Mouse (Mus musculus): Measurements from ENCODE around the gene Vsig2. TPM values are rescaled to one million over a fixed set of nuclear protein-coding genes. Genes with fewer than 3 reads are reported as not detected.

The Vsig2 gene
- total RNA-seq, 2 experiments from 2014 or later: 3.3 to 4.1 TPM

DNA sequence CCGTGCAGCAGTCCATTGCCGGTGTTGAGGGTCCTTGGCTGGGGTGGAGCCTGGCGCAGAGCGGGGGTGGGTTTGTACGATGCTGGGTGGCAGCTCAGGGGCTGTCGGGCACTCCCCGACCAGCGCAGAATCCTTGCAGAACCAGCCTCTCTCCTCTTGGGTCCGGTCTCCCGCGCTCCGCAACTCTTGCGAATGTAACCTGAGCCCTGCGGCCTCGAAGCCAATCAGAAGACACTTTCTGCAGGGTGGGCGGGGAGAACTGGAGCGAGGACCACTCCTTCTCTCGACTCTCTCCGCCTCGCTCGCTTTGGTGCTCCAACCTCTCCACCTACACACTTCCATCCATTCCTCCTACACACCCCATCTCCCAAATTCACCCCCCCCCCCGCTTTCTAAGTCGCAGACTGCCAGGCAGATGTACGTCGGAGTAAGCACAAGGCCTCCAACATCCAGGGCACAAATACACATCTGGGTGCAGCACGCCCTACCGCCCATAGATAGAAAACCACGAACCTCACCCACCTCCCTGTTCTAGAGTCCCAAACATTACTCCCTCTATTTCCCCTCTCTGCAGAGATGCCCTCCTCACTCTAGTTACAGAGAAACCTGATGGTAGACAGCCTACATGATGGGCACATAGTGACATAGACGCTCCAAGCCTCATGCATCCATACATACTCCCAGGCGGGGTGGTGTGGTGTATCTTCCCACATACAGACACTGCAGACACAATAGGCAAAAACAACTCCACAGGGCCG lies 13.7 kb downstream of the Vsig2 start, which contains the start of gene Nrgn:
TSS of gene Nrgn (minus strand) at position 369 of the 758 bp plus-strand sequence.
- DNase-seq (ENCODE audit: extremely low spot score in 1 of 2, low spot score in 2 of 2): peak; percentile 88 to 89
- intact Hi-C loops (cut with DNase I): no loop called here

GRCm38 (mm10) chr9:37554279-37554678 lies 15.2 kb downstream of the Vsig2 start:
- intact Hi-C loops (cut with DNase I): no loop called here
- DNase-seq (ENCODE audit: extremely low spot score in 1 of 2, low spot score in 2 of 2): no peak

- intact Hi-C loops (cut with DNase I): no loop called here
- DNase-seq (ENCODE audit: extremely low spot score in 1 of 2, low spot score in 2 of 2): no peak
Observed at GRCm38 (mm10) chr9:37554838-37555748, 16.0 kb downstream of the Vsig2 start, which contains the start of gene Siae. Gene Siae (plus strand): TSS chr9:37555698.

DNA sequence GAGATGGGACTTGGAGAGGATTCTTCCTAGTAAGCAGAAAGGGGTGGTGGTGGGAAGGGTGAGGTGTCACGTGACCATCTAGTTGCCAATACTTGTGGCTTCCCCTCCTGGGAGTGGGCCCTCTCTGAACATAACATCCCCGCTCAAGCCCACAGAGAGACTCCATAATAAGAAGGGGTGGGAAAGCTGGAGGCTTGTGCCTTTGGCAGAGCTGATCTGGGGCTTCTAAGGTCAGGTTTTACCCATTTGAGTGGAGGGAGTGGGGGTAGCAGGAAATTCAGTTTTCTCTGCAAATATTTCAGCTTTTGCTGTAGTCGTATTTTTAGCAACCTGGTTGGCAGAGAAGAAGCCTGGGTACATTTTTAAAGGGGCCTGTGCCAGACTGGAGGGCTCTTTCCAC lies 17.3 kb downstream of the Vsig2 start:
- intact Hi-C loops (cut with DNase I): no loop called here
- no peak for DNase-seq (ENCODE audit: extremely low spot score in 1 of 2, low spot score in 2 of 2)

DNA sequence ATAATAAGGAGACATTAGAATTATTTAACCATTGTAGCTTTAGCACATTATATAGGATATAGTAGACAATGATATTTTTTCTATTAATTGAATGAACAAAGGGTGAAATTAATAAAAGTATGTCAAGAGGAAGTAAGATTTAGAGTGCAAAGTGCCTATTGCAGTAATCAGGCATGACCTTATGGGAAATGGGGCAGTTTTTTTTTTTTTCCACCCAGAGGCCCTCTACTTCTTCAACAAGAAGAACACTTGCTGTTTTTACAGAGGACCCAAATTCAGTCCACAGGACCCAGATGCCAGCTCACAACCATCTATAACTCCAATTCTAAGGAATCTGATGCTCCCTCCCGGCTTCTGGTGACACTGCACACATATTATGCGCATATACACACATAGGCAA lies 21.6 kb downstream of the Vsig2 start:
- DNase-seq (ENCODE audit: extremely low spot score in 1 of 2, low spot score in 2 of 2): no peak
- intact Hi-C loops (cut with DNase I): no loop called here

DNA sequence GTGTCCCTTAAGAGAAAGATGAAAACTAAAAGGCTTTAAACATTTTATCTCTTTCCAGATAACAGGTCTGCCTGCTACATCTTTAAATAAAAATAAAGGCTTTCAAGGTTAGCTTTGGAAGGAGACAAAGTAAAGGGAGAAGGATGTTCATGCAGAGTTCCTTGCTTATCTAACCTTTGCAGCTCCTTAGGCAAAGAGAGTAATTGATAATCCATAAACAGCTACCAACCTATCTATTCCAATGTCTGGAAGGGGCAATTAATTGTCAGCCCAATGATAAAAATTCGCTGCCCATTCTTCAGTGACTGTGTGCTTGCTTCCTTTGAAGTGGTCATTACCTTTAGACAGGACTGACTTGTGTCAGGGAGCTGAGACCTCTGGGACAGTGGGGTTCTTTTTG lies 24.8 kb downstream of the Vsig2 start:
- DNase-seq (ENCODE audit: extremely low spot score in 1 of 2, low spot score in 2 of 2): no peak
- intact Hi-C loops (cut with DNase I): no loop called here

GRCm38 (mm10) chr9:37567019-37567418 lies 28.0 kb downstream of the Vsig2 start:
- intact Hi-C loops (cut with DNase I): loop anchor here (5.0 kb wide), 1 partner anchor 45 kb away; the partner anchor contains the start of gene Spa17
- DNase-seq (ENCODE audit: extremely low spot score in 1 of 2, low spot score in 2 of 2): no peak

DNA sequence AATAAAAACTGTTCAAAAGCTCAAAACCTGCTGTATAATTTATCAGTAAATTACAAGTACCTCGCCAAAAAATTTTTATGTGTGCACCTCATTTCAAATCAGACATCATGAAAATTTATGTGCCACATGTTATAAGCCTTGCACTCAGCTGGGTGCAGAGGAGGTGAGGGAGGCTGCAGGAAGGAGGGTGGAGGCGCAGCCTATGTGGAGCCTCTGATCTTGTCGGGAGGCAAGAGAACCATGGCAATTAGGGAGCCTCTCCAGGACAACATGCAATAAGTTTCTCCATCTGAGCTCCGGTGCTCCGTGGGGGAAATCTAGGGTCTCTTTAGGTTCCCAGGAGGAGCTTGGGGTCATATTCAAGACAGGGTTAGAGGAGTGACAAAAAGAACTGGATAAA lies 28.4 kb downstream of the Vsig2 start:
- intact Hi-C loops (cut with DNase I): loop anchor here (5.0 kb wide), 1 partner anchor 45 kb away; the partner anchor contains the start of gene Spa17
- no peak for DNase-seq (ENCODE audit: extremely low spot score in 1 of 2, low spot score in 2 of 2)

DNA sequence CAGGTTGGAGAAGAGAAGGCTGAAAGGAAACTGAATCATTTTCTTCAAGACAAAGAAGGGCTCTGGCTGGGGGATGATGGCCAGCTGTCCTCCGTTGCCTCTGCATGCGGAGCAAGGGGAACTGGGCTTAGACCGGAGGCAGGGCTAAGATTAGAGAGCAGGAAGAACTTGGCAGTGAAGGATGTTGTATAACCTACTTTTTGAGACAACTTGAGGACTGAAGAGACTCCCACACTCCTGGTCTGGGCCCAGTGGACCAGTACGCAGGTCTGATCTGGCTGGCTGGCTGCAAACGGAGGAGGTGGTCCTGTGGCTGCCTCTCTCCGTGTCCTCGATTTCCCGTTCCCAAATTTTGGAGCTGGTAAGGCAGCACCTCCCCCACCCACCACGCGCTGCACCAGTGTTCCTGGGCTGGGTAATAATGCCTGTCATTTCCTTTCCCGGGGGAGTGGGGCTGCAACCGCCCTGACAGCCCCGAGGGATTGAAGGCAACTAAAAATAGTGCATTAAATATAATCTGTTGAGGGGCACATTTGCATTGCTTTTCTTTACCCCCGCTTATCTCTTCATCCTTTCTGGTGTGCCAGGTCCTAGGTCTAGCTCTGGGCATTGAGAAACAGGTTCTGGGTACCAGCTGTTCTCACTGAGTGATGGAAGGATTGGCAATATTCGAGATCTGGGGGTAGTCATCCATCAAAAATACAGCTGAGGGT lies 29.0 kb downstream of the Vsig2 start:
- DNase-seq (ENCODE audit: extremely low spot score in 1 of 2, low spot score in 2 of 2): peak in 1 of 2 experiments; percentile 68
- intact Hi-C loops (cut with DNase I): loop anchor here (5.0 kb wide), 1 partner anchor 44 kb away; the partner anchor contains the start of gene Spa17

DNA sequence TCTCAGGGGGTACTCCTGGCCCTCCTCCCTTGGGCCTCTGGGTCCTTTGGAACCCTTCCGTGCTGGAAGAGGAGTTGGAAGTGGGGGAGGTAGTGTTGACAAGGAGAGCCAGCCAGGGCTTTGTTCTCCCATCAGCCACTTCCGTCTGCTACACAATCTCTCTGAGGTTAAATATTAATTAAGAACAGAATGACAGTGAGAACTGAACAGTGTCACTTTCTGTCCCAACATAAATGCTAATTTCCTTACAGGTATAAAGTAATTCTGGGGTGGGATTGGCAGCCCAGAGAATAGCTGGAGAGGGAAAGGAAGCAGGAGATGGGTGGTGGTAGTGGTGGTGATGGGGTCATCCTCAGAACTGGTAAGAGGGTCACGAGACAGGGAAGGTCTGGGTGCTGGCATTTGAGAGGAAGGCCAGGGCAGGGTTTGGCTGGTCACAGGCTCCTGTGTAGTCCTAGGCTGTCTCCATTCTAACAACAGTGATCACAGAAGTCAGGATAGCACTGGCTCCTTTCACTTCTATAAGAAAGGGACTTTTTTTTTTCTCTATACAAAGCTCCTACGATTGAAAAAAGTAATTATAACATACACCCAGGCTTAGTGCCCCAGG lies 29.7 kb downstream of the Vsig2 start:
- DNase-seq (ENCODE audit: extremely low spot score in 1 of 2, low spot score in 2 of 2): no peak
- intact Hi-C loops (cut with DNase I): loop anchor here (5.0 kb wide), 1 partner anchor 44 kb away; the partner anchor contains the start of gene Spa17

DNA sequence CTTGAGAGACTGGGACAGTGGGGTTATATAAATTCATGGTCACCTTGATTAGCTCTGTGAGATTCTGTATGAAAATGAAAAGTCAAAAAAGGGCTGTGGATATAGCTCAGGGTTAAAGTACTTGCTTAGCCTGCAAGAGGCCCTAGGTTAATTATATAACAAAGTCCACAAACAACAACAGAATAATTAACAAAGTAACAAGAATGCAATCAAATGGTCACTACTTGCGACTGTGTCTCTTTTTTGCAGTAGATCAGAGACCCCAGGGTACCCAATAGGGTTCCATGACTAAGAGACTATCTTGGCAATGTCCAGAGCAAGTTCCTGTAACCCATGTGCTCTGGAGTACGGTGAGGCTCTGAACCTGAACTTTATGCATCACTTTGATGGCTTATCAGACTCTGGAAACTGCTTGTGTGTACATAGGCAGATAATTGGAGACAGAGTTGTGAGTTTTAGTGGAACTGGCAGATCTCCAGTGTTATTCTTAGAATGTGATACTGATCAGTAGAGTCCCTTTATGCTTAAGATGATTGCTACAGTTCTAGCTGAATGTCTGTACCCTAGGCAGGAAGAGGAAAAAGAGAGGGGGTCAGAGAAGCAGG lies 30.3 kb downstream of the Vsig2 start:
- DNase-seq (ENCODE audit: extremely low spot score in 1 of 2, low spot score in 2 of 2): no peak
- intact Hi-C loops (cut with DNase I): loop anchor here (5.0 kb wide), 1 partner anchor 43 kb away; the partner anchor contains the start of gene Spa17

- intact Hi-C loops (cut with DNase I): no loop called here
- DNase-seq (ENCODE audit: extremely low spot score in 1 of 2, low spot score in 2 of 2): no peak
Observed at GRCm38 (mm10) chr9:37572204-37572876, 33.3 kb downstream of the Vsig2 start.

- intact Hi-C loops (cut with DNase I): no loop called here
- peak in 1 of 2 experiments; percentile 34 for DNase-seq (ENCODE audit: extremely low spot score in 1 of 2, low spot score in 2 of 2)
Observed at GRCm38 (mm10) chr9:37576436-37576930, 37.4 kb downstream of the Vsig2 start.

- intact Hi-C loops (cut with DNase I): no loop called here
- DNase-seq (ENCODE audit: extremely low spot score in 1 of 2, low spot score in 2 of 2): no peak
Observed at GRCm38 (mm10) chr9:37583594-37583993, 44.5 kb downstream of the Vsig2 start.

- DNase-seq (ENCODE audit: extremely low spot score in 1 of 2, low spot score in 2 of 2): no peak
- intact Hi-C loops (cut with DNase I): no loop called here
Observed at GRCm38 (mm10) chr9:37586718-37587117, 47.7 kb downstream of the Vsig2 start.

- intact Hi-C loops (cut with DNase I): no loop called here
- no peak for DNase-seq (ENCODE audit: extremely low spot score in 1 of 2, low spot score in 2 of 2)
Observed at GRCm38 (mm10) chr9:37590381-37590780, 51.3 kb downstream of the Vsig2 start.

DNA sequence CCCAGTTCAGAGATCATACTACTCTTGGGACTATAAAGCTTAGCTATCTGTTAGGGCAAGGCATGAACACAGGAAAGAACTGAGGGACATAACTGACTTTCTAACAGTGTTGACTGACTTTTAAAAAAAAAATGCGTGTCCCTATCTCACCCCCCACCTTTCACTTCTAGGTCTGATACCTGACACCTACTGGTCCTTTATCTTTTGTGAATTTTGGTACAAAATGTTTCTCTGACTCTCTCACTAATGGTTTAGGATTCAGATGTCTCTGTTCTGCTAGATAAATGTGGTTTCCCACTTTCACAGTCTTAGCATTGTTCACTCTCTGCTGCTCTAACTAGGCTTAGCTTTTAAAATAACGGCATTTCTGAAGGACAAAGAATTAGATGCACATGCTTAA lies 53.0 kb downstream of the Vsig2 start:
- intact Hi-C loops (cut with DNase I): no loop called here
- DNase-seq (ENCODE audit: extremely low spot score in 1 of 2, low spot score in 2 of 2): no peak
